Mouse (Mus musculus): ENCODE measurements at regions not wholly inside any gene's neighbourhood (a gene's known extent, or its start where the extent isn't known, plus 50 kb on each side); places are given as distances from the start of the nearest gene placed in this dataset.

- Histone ChIP-seq H3K27me3 (ENCODE audit: insufficient read depth, low read length) (0 out of 2 replicates have a peak, but pooled peaks cover 5% of the 10 kb centered on the region), H3K9me3 (ENCODE audit: low read length) (no peaks in the 10 kb centered on the region), H3K4me3 (ENCODE audit: low read depth, low read length) (no peak overlapping the region), H3K36me3 (replicated peaks; ENCODE audit: insufficient read depth, low read length) (no peaks in the 10 kb centered on the region), H3K27ac (ENCODE audit: low read depth) (no peak overlapping the region), H3K4me1 (ENCODE audit: insufficient read depth) (no peaks in the 10 kb centered on the region), H3K4me2 (ENCODE audit: low read depth, low read length) (no peak overlapping the region), H3K9ac (replicated peaks) (no peak overlapping the region)
- 65% methylated on average over 10 of the region's 10 CpGs for WGBS (ENCODE audit: insufficient replicate concordance)
- TF ChIP-seq EP300 (IDR thresholded peaks at IDR 0.05; ENCODE audit: low read depth) = no peak
- TF ChIP-seq CTCF (IDR thresholded peaks at IDR 0.05; ENCODE audit: low read depth) = no peak
- DNase-seq = no peak
- ATAC-seq = no peak
Measured at GRCm38 (mm10) chr1:128805687-128806653, 213.9 kb upstream of the Cxcr4 start.

GRCm38 (mm10) chr1:128803433-128804060 is 211.5 kb upstream of the Cxcr4 start:
- ATAC-seq (no peak), DNase-seq (no peak)
- no peak for TF ChIP-seq CTCF (IDR thresholded peaks at IDR 0.05; ENCODE audit: low read depth)
- TF ChIP-seq EP300 (IDR thresholded peaks at IDR 0.05; ENCODE audit: low read depth) = no peak
- Histone ChIP-seq H3K4me1 (ENCODE audit: insufficient read depth) (no peaks in the 10 kb centered on the region), H3K4me3 (ENCODE audit: low read depth, low read length) (no peak overlapping the region), H3K4me2 (ENCODE audit: low read depth, low read length) (no peak overlapping the region), H3K9me3 (ENCODE audit: low read length) (no peaks in the 10 kb centered on the region), H3K27me3 (ENCODE audit: insufficient read depth, low read length) (0 out of 2 replicates have a peak, but pooled peaks cover 5% of the 10 kb centered on the region), H3K9ac (replicated peaks) (no peak overlapping the region), H3K27ac (ENCODE audit: low read depth) (no peak overlapping the region), H3K36me3 (replicated peaks; ENCODE audit: insufficient read depth, low read length) (no peaks in the 10 kb centered on the region)
- 43% methylated on average over 9 of the region's 9 CpGs for WGBS (ENCODE audit: insufficient replicate concordance)

- Histone ChIP-seq H3K9ac (replicated peaks) (no peak overlapping the region), H3K27ac (ENCODE audit: low read depth) (no peak overlapping the region), H3K36me3 (replicated peaks; ENCODE audit: insufficient read depth, low read length) (no peaks in the 10 kb centered on the region), H3K9me3 (ENCODE audit: low read length) (no peaks in the 10 kb centered on the region), H3K4me2 (ENCODE audit: low read depth, low read length) (no peak overlapping the region), H3K4me3 (ENCODE audit: low read depth, low read length) (no peak overlapping the region), H3K4me1 (ENCODE audit: insufficient read depth) (no peaks in the 10 kb centered on the region), H3K27me3 (ENCODE audit: insufficient read depth, low read length) (0 out of 2 replicates have a peak, but pooled peaks cover 5% of the 10 kb centered on the region)
- DNase-seq (no peak), ATAC-seq (no peak)
- TF ChIP-seq EP300 (IDR thresholded peaks at IDR 0.05; ENCODE audit: low read depth) = no peak
- TF ChIP-seq CTCF (IDR thresholded peaks at IDR 0.05; ENCODE audit: low read depth) = no peak
Measured at GRCm38 (mm10) chr1:128803058-128803432, 211.0 kb upstream of the Cxcr4 start.

- no peak overlapping the region for H3K4me2 ChIP-seq (ENCODE audit: low read depth, low read length)
- no peak overlapping the region for H3K4me3 ChIP-seq (ENCODE audit: low read depth, low read length)
- TF ChIP-seq CTCF (IDR thresholded peaks at IDR 0.05; ENCODE audit: low read depth) (no peak), EP300 (IDR thresholded peaks at IDR 0.05; ENCODE audit: low read depth) (no peak)
- H3K27ac ChIP-seq (ENCODE audit: low read depth) = no peak overlapping the region
- no peaks in the 10 kb centered on the region for H3K9me3 ChIP-seq (ENCODE audit: low read length)
- H3K4me1 ChIP-seq (ENCODE audit: insufficient read depth) = no peaks in the 10 kb centered on the region
- no peak overlapping the region for H3K9ac ChIP-seq (replicated peaks)
- 76% methylated on average over 4 of the region's 4 CpGs for WGBS (ENCODE audit: insufficient replicate concordance)
- DNase-seq (no peak), ATAC-seq (no peak)
- 0 out of 2 replicates have a peak, but pooled peaks cover 5% of the 10 kb centered on the region for H3K27me3 ChIP-seq (ENCODE audit: insufficient read depth, low read length)
- no peaks in the 10 kb centered on the region for H3K36me3 ChIP-seq (replicated peaks; ENCODE audit: insufficient read depth, low read length)
Measured at GRCm38 (mm10) chr1:128798721-128799120, 206.6 kb upstream of the Cxcr4 start.

- Histone ChIP-seq H3K36me3 (replicated peaks; ENCODE audit: insufficient read depth, low read length) (no peaks in the 10 kb centered on the region), H3K4me3 (ENCODE audit: low read depth, low read length) (no peak overlapping the region), H3K4me1 (ENCODE audit: insufficient read depth) (no peaks in the 10 kb centered on the region), H3K9ac (replicated peaks) (no peak overlapping the region), H3K27me3 (ENCODE audit: insufficient read depth, low read length) (no peaks in the 10 kb centered on the region), H3K27ac (ENCODE audit: low read depth) (no peak overlapping the region), H3K9me3 (ENCODE audit: low read length) (no peaks in the 10 kb centered on the region), H3K4me2 (ENCODE audit: low read depth, low read length) (no peak overlapping the region)
- DNase-seq (no peak), ATAC-seq (no peak)
- TF ChIP-seq CTCF (IDR thresholded peaks at IDR 0.05; ENCODE audit: low read depth) = no peak
- TF ChIP-seq EP300 (IDR thresholded peaks at IDR 0.05; ENCODE audit: low read depth) = no peak
- 75% methylated on average over 6 of the region's 6 CpGs for WGBS (ENCODE audit: insufficient replicate concordance)
Measured at GRCm38 (mm10) chr1:128795654-128796053, 203.6 kb upstream of the Cxcr4 start.

GRCm38 (mm10) chr1:128790881-128791280 is 198.8 kb upstream of the Cxcr4 start:
- Histone ChIP-seq H3K9ac (replicated peaks) (no peak overlapping the region), H3K4me1 (ENCODE audit: insufficient read depth) (0 out of 2 replicates have a peak, but pooled peaks cover 2% of the 10 kb centered on the region), H3K27me3 (ENCODE audit: insufficient read depth, low read length) (no peaks in the 10 kb centered on the region), H3K36me3 (replicated peaks; ENCODE audit: insufficient read depth, low read length) (no peaks in the 10 kb centered on the region), H3K9me3 (ENCODE audit: low read length) (no peaks in the 10 kb centered on the region), H3K4me2 (ENCODE audit: low read depth, low read length) (no peak overlapping the region), H3K27ac (ENCODE audit: low read depth) (no peak overlapping the region), H3K4me3 (ENCODE audit: low read depth, low read length) (no peak overlapping the region)
- no peak for DNase-seq
- TF ChIP-seq EP300 (IDR thresholded peaks at IDR 0.05; ENCODE audit: low read depth) = no peak
- no peak for TF ChIP-seq CTCF (IDR thresholded peaks at IDR 0.05; ENCODE audit: low read depth)
- 84% methylated on average over 6 of the region's 6 CpGs for WGBS (ENCODE audit: insufficient replicate concordance)
- no peak for ATAC-seq
